Mouse (Mus musculus) left cerebral cortex, postnatal 10 days (tissue): ENCODE results near the gene Spata13. TPM values are rescaled to one million over a fixed set of nuclear protein-coding genes. Genes with fewer than 3 reads are reported as not detected.

ENCODE experiments used
- DNase-seq, 2 experiments: peaks; one replicate each; pipeline ENCODE4 v3.0.0; 2021 to 2022; ENCODE audit warnings: low spot score in 2 of 2, mixed read lengths in 1 of 2; ENCODE audit errors: extremely low spot score in 1 of 2
- intact Hi-C: fragments of 180-260 bp; cut with DNase I; formaldehyde crosslinking; loops from one replicate; pipeline ENCODE4 v1.15.1; 2025
- total RNA-seq, 2 experiments: library from RNA; stranded (reverse); gene quantifications; 2 replicates each; pipeline ENCODE4 v1.2.3; 2021

The Spata13 gene
- total RNA-seq, 2 experiments from 2014 or later: 15.8 to 18.9 TPM

- intact Hi-C loops: no loop called here
- DNase-seq: peak in 1 of 2 experiments; percentile 63
Observed at GRCm38 (mm10) chr14:60736591-60737192, 102.9 kb downstream of the Spata13 start.

- DNase-seq: no peak
- intact Hi-C loops: no loop called here
Observed at GRCm38 (mm10) chr14:60737202-60737611, 103.4 kb downstream of the Spata13 start.

GRCm38 (mm10) chr14:60738434-60738938, 104.7 kb downstream of the Spata13 start:
- DNase-seq: no peak
- intact Hi-C loops: no loop called here

- no peak for DNase-seq
- intact Hi-C loops: no loop called here
Observed at GRCm38 (mm10) chr14:60739155-60739554, 105.4 kb downstream of the Spata13 start.

GRCm38 (mm10) chr14:60739616-60740015, 105.8 kb downstream of the Spata13 start:
- intact Hi-C loops: no loop called here
- DNase-seq: no peak

- no peak for DNase-seq
- intact Hi-C loops: no loop called here
Observed at GRCm38 (mm10) chr14:60740507-60740906, 106.7 kb downstream of the Spata13 start.

- intact Hi-C loops: no loop called here
- DNase-seq: no peak
Observed at GRCm38 (mm10) chr14:60741033-60741432, 107.2 kb downstream of the Spata13 start.

GRCm38 (mm10) chr14:60741490-60741981, 107.7 kb downstream of the Spata13 start:
- intact Hi-C loops: no loop called here
- peak in 1 of 2 experiments; percentile 60 for DNase-seq

- DNase-seq: no peak
- intact Hi-C loops: no loop called here
Observed at GRCm38 (mm10) chr14:60743681-60744080, 109.9 kb downstream of the Spata13 start.

GRCm38 (mm10) chr14:60745201-60745600, 111.4 kb downstream of the Spata13 start:
- DNase-seq: no peak
- intact Hi-C loops: no loop called here

GRCm38 (mm10) chr14:60746141-60746540, 112.3 kb downstream of the Spata13 start:
- intact Hi-C loops: no loop called here
- no peak for DNase-seq

GRCm38 (mm10) chr14:60747154-60747870, 113.5 kb downstream of the Spata13 start:
- DNase-seq: no peak

GRCm38 (mm10) chr14:60749880-60750279, 116.1 kb downstream of the Spata13 start:
- intact Hi-C loops: no loop called here
- no peak for DNase-seq

More at GRCm38 (mm10) chr14:60747154-60747870, 113.5 kb downstream of the Spata13 start:
- intact Hi-C loops: no loop called here

- intact Hi-C loops: no loop called here
- no peak for DNase-seq
Observed at GRCm38 (mm10) chr14:60751581-60751980, 117.8 kb downstream of the Spata13 start.

- peak in 1 of 2 experiments; percentile 86 for DNase-seq
- intact Hi-C loops: no loop called here
Observed at GRCm38 (mm10) chr14:60752892-60753800, 119.3 kb downstream of the Spata13 start.

- intact Hi-C loops: no loop called here
- DNase-seq: no peak
Observed at GRCm38 (mm10) chr14:60753801-60754126, 120.0 kb downstream of the Spata13 start.

GRCm38 (mm10) chr14:60754656-60755055, 120.9 kb downstream of the Spata13 start:
- intact Hi-C loops: no loop called here
- DNase-seq: no peak

- DNase-seq: no peak
Observed at GRCm38 (mm10) chr14:60756271-60756670, 122.5 kb downstream of the Spata13 start.

GRCm38 (mm10) chr14:60757265-60757664, 123.5 kb downstream of the Spata13 start:
- intact Hi-C loops: no loop called here
- no peak for DNase-seq

More at GRCm38 (mm10) chr14:60756271-60756670, 122.5 kb downstream of the Spata13 start:
- intact Hi-C loops: no loop called here
